Mouse (Mus musculus) CH12.LX (cell line): Measurements from ENCODE around the gene Zdhhc4. TPM values are rescaled to one million over a fixed set of nuclear protein-coding genes. Genes with fewer than 3 reads are reported as not detected.

Experiments used
- DNase-seq: peaks from one replicate; pipeline ENCODE4 v3.0.0-alpha.2; 2013; ENCODE audit errors: extremely low read depth
- H3K27ac ChIP-seq: 2 replicates; pipeline ENCODE4 v1.5.1; 2012; ENCODE audit warnings: low read depth, mild to moderate bottlenecking, control low read depth, moderate library complexity; ENCODE audit not compliant: insufficient read depth
- H3K27me3 ChIP-seq: replicated peaks from 2 replicates; pipeline ENCODE3; 2012; ENCODE audit warnings: inconsistent platforms
- H3K36me3 ChIP-seq, 2 experiments: replicated peaks in 1 of 2; 2 replicates each; pipeline versions ENCODE3 to v1.6.1; 2012; ENCODE audit warnings: inconsistent platforms in 1 of 2, low read length in 1 of 2, mild to moderate bottlenecking in 1 of 2, mixed read lengths in 1 of 2, moderate library complexity in 1 of 2; ENCODE audit not compliant: control insufficient read depth in 1 of 2, insufficient read depth in 1 of 2
- H3K4me1 ChIP-seq, 2 experiments: 2 replicates each; pipeline ENCODE4 v1.6.1; 2012; ENCODE audit warnings: inconsistent platforms in 1 of 2, moderate library complexity in 1 of 2; ENCODE audit not compliant: insufficient read depth in 2 of 2, control insufficient read depth in 1 of 2
- H3K4me2 ChIP-seq: 2 replicates; pipeline ENCODE4 v1.6.1; 2012; ENCODE audit warnings: low read depth, mild to moderate bottlenecking, control low read depth; ENCODE audit not compliant: poor library complexity, insufficient read depth, severe bottlenecking
- H3K4me3 ChIP-seq, 3 experiments: fragments of 150-350 bp in 1 of 3; sonication (generic) in 1 of 3; replicated peaks in 1 of 3; 2 replicates each; pipeline versions ENCODE3 to v1.5.1; 2011 to 2012; ENCODE audit warnings: low read depth in 2 of 3, low read length in 2 of 3, mild to moderate bottlenecking in 2 of 3, moderate library complexity in 2 of 3, control low read depth in 1 of 3, improper control_type of control experiment in 1 of 3, inconsistent platforms in 1 of 3, mixed read lengths in 1 of 3; ENCODE audit not compliant: poor library complexity in 1 of 3
- H3K79me2 ChIP-seq: replicated peaks from 2 replicates; pipeline ENCODE4 v1.6.1; 2012; ENCODE audit warnings: mild to moderate bottlenecking, moderate library complexity; ENCODE audit not compliant: control insufficient read depth, poor library complexity, insufficient read depth, severe bottlenecking; ENCODE audit errors: extremely low read depth
- H3K9ac ChIP-seq: 2 replicates; pipeline ENCODE4 v1.6.1; 2012; ENCODE audit warnings: low read depth, mild to moderate bottlenecking, control low read depth, moderate library complexity; ENCODE audit not compliant: insufficient read depth
- H3K9me3 ChIP-seq: replicated peaks from 2 replicates; pipeline ENCODE3; 2012; ENCODE audit warnings: low read length, inconsistent platforms, mixed read lengths
- CHD1 ChIP-seq: IDR thresholded peaks from 2 replicates; pipeline ENCODE4 v1.6.1; 2012; ENCODE audit warnings: low read depth, low read length, improper control_type of control experiment, inconsistent platforms
- CHD2 ChIP-seq: IDR thresholded peaks from 2 replicates; pipeline ENCODE4 v1.6.1; 2011; ENCODE audit warnings: low read length, improper control_type of control experiment
- IRF4 ChIP-seq: IDR thresholded peaks from 2 replicates; pipeline ENCODE4 v1.6.1; 2014; ENCODE audit warnings: low read depth, mild to moderate bottlenecking, inconsistent platforms, low read length, improper control_type of control experiment
- KAT2A ChIP-seq: IDR thresholded peaks from 2 replicates; pipeline ENCODE4 v1.6.1; 2012; ENCODE audit warnings: low read length, improper control_type of control experiment, inconsistent platforms; ENCODE audit not compliant: insufficient replicate concordance
- MAFK ChIP-seq: IDR thresholded peaks from 2 replicates; pipeline ENCODE4 v1.6.1; 2011; ENCODE audit warnings: low read length, improper control_type of control experiment; ENCODE audit not compliant: insufficient replicate concordance
- MAX ChIP-seq: IDR thresholded peaks from 2 replicates; pipeline ENCODE4 v1.6.1; 2011; ENCODE audit warnings: low read length, improper control_type of control experiment
- MEF2A ChIP-seq: IDR thresholded peaks from 2 replicates; pipeline ENCODE4 v1.6.1; 2014; ENCODE audit warnings: low read depth, mild to moderate bottlenecking, inconsistent platforms, low read length, improper control_type of control experiment, borderline replicate concordance
- MXI1 ChIP-seq: IDR thresholded peaks from 2 replicates; pipeline ENCODE4 v1.6.1; 2011; ENCODE audit warnings: mild to moderate bottlenecking, low read depth, low read length, improper control_type of control experiment
- NRF1 ChIP-seq: IDR thresholded peaks from 2 replicates; pipeline ENCODE4 v1.6.1; 2014; ENCODE audit warnings: low read depth, mild to moderate bottlenecking, inconsistent platforms, low read length, improper control_type of control experiment, moderate library complexity
- PAX5 ChIP-seq: IDR thresholded peaks from 2 replicates; pipeline ENCODE4 v1.6.1; 2012; ENCODE audit warnings: low read length, inconsistent platforms, mixed read lengths
- POLR2A ChIP-seq: IDR thresholded peaks from 2 replicates; pipeline ENCODE4 v1.6.1; 2011; ENCODE audit warnings: low read depth, mild to moderate bottlenecking, improper control_type of control experiment, low read length
- POLR2AphosphoS2 ChIP-seq: IDR thresholded peaks from 2 replicates; pipeline ENCODE4 v1.6.1; 2011; ENCODE audit warnings: low read depth, low read length, improper control_type of control experiment
- RCOR1 ChIP-seq: conservative IDR thresholded peaks from 2 replicates; pipeline ENCODE4 v1.6.1; 2012; ENCODE audit warnings: low read depth, mild to moderate bottlenecking, inconsistent platforms, low read length, improper control_type of control experiment
- SIN3A ChIP-seq: IDR thresholded peaks from 2 replicates; pipeline ENCODE4 v1.6.1; 2012; ENCODE audit warnings: low read length, improper control_type of control experiment, inconsistent platforms
- SMC3 ChIP-seq: IDR thresholded peaks from 2 replicates; pipeline ENCODE4 v1.6.1; 2011; ENCODE audit warnings: low read depth, low read length, improper control_type of control experiment
- TBP ChIP-seq: conservative IDR thresholded peaks from 2 replicates; pipeline ENCODE4 v1.6.1; 2011; ENCODE audit warnings: low read depth, low read length, improper control_type of control experiment
- TCF12 ChIP-seq: IDR thresholded peaks from 2 replicates; pipeline ENCODE4 v1.6.1; 2014; ENCODE audit warnings: low read depth, mild to moderate bottlenecking, inconsistent platforms, low read length, improper control_type of control experiment
- USF2 ChIP-seq: conservative IDR thresholded peaks from 2 replicates; pipeline ENCODE4 v1.6.1; 2011; ENCODE audit warnings: low read depth, low read length, improper control_type of control experiment
- ZKSCAN1 ChIP-seq: IDR thresholded peaks from 2 replicates; pipeline ENCODE4 v1.6.1; 2012; ENCODE audit warnings: low read depth, inconsistent platforms, low read length, improper control_type of control experiment, borderline replicate concordance
- ZMIZ1 ChIP-seq: IDR thresholded peaks from 2 replicates; pipeline ENCODE4 v1.6.1; 2012; ENCODE audit warnings: low read depth, mild to moderate bottlenecking, inconsistent platforms, low read length, improper control_type of control experiment
- dilution Hi-C: fragments of 300-500 bp; cut with MboI; formaldehyde crosslinking; loops from 2 replicates; pipeline ENCODE4 v1.14.3; 2020; ENCODE audit warnings: low sequenced_read_pairs; ENCODE audit not compliant: extremely low pct_unique_long_range_greater_than_20kb, extremely low pct_ligation_motif_present
- in situ Hi-C: fragments of 300-500 bp; cut with MboI; formaldehyde crosslinking; loops from 3 replicates; pipeline ENCODE4 v1.14.3; 2019; ENCODE audit warnings: low sequenced_read_pairs, low pct_ligation_motif_present, low pct_unique_long_range_greater_than_20kb, mixed read lengths
- polyA plus RNA-seq: library from polyadenylated mRNA; unstranded; fragments of >175 nt; gene quantifications from 2 replicates; pipeline ENCODE4 v1.2.1, GENCODE M21; 2012; ENCODE audit warnings: low read depth; ENCODE audit not compliant: insufficient read length
- total RNA-seq, 2 experiments: library from RNA; depleted of rRNA; stranded (reverse); fragments of 300-350 nt in 1 of 2; fragments of >200 nt in 1 of 2; gene quantifications; 2 replicates each; pipeline ENCODE4 v1.2.3; 2012 to 2014

Gene Zdhhc4
- total and polyA plus RNA-seq, 3 experiments, result 16.3 to 51.5 (median 19.9) TPM

- dilution Hi-C loops (no loop called here), in situ Hi-C loops (loop anchor here (25.0 kb wide), 1 partner anchor 338 kb away; no protein-coding TSS in a partner anchor)
- DNase-seq, result no peak
- Histone ChIP-seq H3K79me2 (no peaks in the 10 kb centered on the region), H3K9me3 (no peaks in the 10 kb centered on the region), H3K27ac (no peak overlapping the region), H3K4me2 (no peak overlapping the region), H3K9ac (no peak overlapping the region), H3K4me1 (peaks cover 15 to 27% of the 10 kb centered on the region in 2 experiments), H3K36me3 (peaks cover 0 to 12% of the 10 kb centered on the region in 2 experiments), H3K27me3 (no peaks in the 10 kb centered on the region), H3K4me3 (no peak overlapping the region)
- TF ChIP-seq SMC3 (no peak), ZMIZ1 (no peak), MEF2A (no peak)
Measured at GRCm38 (mm10) chr5:143275761-143276160, 53.3 kb downstream of the Zdhhc4 start.

GRCm38 (mm10) chr5:143272540-143273330 lies 56.3 kb downstream of the Zdhhc4 start:
- Histone ChIP-seq H3K9ac (no peak overlapping the region), H3K27ac (no peak overlapping the region), H3K27me3 (no peaks in the 10 kb centered on the region), H3K4me2 (no peak overlapping the region), H3K79me2 (no peaks in the 10 kb centered on the region), H3K36me3 (peaks cover 0 to 12% of the 10 kb centered on the region in 2 experiments), H3K9me3 (no peaks in the 10 kb centered on the region), H3K4me1 (peaks cover 16 to 21% of the 10 kb centered on the region in 2 experiments), H3K4me3 (no peak overlapping the region)
- TF ChIP-seq MAX (no peak), PAX5 (no peak), SIN3A (no peak), POLR2A (no peak), RCOR1 (no peak), ZKSCAN1 (no peak), POLR2AphosphoS2 (no peak), MEF2A (no peak), SMC3 (no peak), USF2 (no peak), KAT2A (no peak), CHD1 (no peak), CHD2 (no peak), MAFK (no peak), NRF1 (no peak), TBP (no peak), IRF4 (no peak), MXI1 (no peak), TCF12 (no peak)
- in situ Hi-C loops, result no loop called here
- no peak for DNase-seq
- dilution Hi-C loops, result no loop called here
